Mouse (Mus musculus) intestine, postnatal 0 days (tissue): ENCODE data around the gene Creb3l4. TPM values are rescaled to one million over a fixed set of nuclear protein-coding genes. Genes with fewer than 3 reads are reported as not detected.

Experiments
- ATAC-seq: fragments of 200-750 bp; cut with Nextera tagmentation; 2 replicates; pipeline ENCODE4 v1.8.0; 2017; ENCODE audit warnings: mild to moderate bottlenecking, moderate TSS enrichment, moderate library complexity
- H3K27ac ChIP-seq: fragments of 300-500 bp; sonication (generic); 2 replicates; pipeline ENCODE4 v1.5.1; 2014; ENCODE audit warnings: mild to moderate bottlenecking, low read depth, low read length, moderate library complexity
- H3K27me3 ChIP-seq: fragments of 300-500 bp; sonication (generic); replicated peaks from 2 replicates; pipeline ENCODE4 v1.6.1; 2014; ENCODE audit warnings: low read length, mixed read lengths; ENCODE audit not compliant: control insufficient read depth, insufficient read depth
- H3K36me3 ChIP-seq: fragments of 300-500 bp; sonication (generic); 2 replicates; pipeline ENCODE4 v1.6.1; 2014; ENCODE audit warnings: mild to moderate bottlenecking, moderate library complexity; ENCODE audit not compliant: control insufficient read depth, insufficient read depth
- H3K4me1 ChIP-seq: fragments of 300-500 bp; sonication (generic); replicated peaks from 2 replicates; pipeline ENCODE4 v1.6.1; 2014; ENCODE audit warnings: antibody characterized with exemption, low read length, mixed read lengths; ENCODE audit not compliant: control insufficient read depth, insufficient read depth
- H3K4me2 ChIP-seq: fragments of 300-500 bp; sonication (generic); replicated peaks from 2 replicates; pipeline ENCODE4 v1.6.1; 2014; ENCODE audit warnings: low read depth, mild to moderate bottlenecking, moderate library complexity
- H3K4me3 ChIP-seq: fragments of 300-500 bp; sonication (generic); 2 replicates; pipeline ENCODE4 v1.5.1; 2014; ENCODE audit warnings: low read depth, low read length
- H3K9ac ChIP-seq: fragments of 300-500 bp; sonication (generic); 2 replicates; pipeline ENCODE4 v1.6.1; 2014; ENCODE audit warnings: mild to moderate bottlenecking, low read depth, low read length
- H3K9me3 ChIP-seq: fragments of 300-500 bp; sonication (generic); 2 replicates; pipeline ENCODE4 v1.6.1; 2016; ENCODE audit warnings: mixed run types; ENCODE audit not compliant: control insufficient read depth
- CTCF ChIP-seq: sonication (generic); IDR thresholded peaks from 2 replicates; pipeline ENCODE4 v1.5.1; 2016; ENCODE audit warnings: low read depth, mild to moderate bottlenecking, control low read depth, antibody characterized with exemption, moderate library complexity
- WGBS: fragments of 180-500 bp; shearing (Covaris S2); extraction: QIAGEN DNeasy Blood & Tissue Kit; methylation state at CpG from one replicate; pipeline ENCODE4 v1.1.7; 2014; 5-methylcytosine and 5-hydroxymethylcytosine counted together
- polyA plus RNA-seq: library from polyadenylated mRNA; unstranded; fragments of >200 nt; fragmentation: Nextera tagmentation; extraction: Ambion mirVana; gene quantifications from 2 replicates; pipeline ENCODE4 v1.2.1, GENCODE M21; 2015

Gene Creb3l4
- polyA plus RNA-seq, 1 experiment from 2014 or later: 8.6 TPM

DNA sequence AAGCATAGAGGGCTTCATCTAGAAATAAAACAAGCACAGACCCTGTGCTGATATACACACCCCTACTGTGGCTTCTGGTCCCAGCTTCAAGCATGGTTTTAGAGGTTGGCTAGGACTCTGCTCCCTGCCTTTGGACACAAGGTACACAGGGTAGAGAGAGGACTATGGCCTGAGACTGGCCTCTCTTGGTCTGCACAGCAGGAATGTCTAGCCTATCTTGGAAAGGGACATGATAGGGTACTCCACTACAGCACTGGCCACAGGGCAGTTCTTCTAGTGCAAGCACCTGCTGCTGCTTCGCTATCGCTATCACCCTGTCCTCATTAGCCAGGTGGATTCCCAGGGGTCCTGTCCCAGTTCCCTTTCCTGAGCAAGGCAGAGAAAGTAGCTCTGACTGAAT, 2.1 kb downstream of the Creb3l4 start:
- Histone ChIP-seq H3K4me2 (no peak overlapping the region; the same call in 1 of the 2 replicates), H3K4me1 (peaks cover 5% of the 10 kb centered on the region; the same call in 1 of the 2 replicates), H3K9ac (no peak overlapping the region), H3K4me3 (no peak overlapping the region), H3K9me3 (no peaks in the 10 kb centered on the region), H3K36me3 (peaks cover 3% of the 10 kb centered on the region; the same call in 1 of the 2 replicates), H3K27me3 (no peaks in the 10 kb centered on the region), H3K27ac (no peak overlapping the region)
- 58% methylated on average over 2 of the region's 2 CpGs for WGBS
- ATAC-seq: peak; percentile 63
- TF ChIP-seq CTCF: no peak

GRCm38 (mm10) chr3:90231507-90232333, 11.6 kb downstream of the Creb3l4 start, which contains the start of gene Jtb:
TSS of gene Jtb (plus strand) at chr3:90231597.
- H3K4me1 ChIP-seq: no peaks in the 10 kb centered on the region
- WGBS: under 1% methylated on average over 61 of the region's 61 CpGs
- peak within 1 kb of the TSS; percentile 85 for H3K4me2 ChIP-seq
- H3K4me3 ChIP-seq: peak within 1 kb of the TSS; percentile 63
- peak within 1 kb of the TSS; percentile 85 for H3K27ac ChIP-seq
- no peaks in the 10 kb centered on the region for H3K9me3 ChIP-seq
- H3K27me3 ChIP-seq: no peaks in the 10 kb centered on the region
- peaks cover 20% of the 10 kb centered on the region for H3K36me3 ChIP-seq
- H3K9ac ChIP-seq: peak within 1 kb of the TSS; percentile 73
- ATAC-seq: peak; percentile 96
- 0 out of 2 replicates have a peak, but pooled peaks have one; percentile 14 for TF ChIP-seq CTCF

- no peak for TF ChIP-seq CTCF
- Histone ChIP-seq H3K4me1 (no peaks in the 10 kb centered on the region), H3K27ac (no peak overlapping the region), H3K9ac (no peak overlapping the region), H3K27me3 (no peaks in the 10 kb centered on the region), H3K36me3 (peaks cover 16% of the 10 kb centered on the region), H3K9me3 (no peaks in the 10 kb centered on the region), H3K4me3 (peak overlapping the region; percentile 63), H3K4me2 (peak overlapping the region; percentile 85)
- ATAC-seq: no peak
- 15% methylated on average over 8 of the region's 8 CpGs for WGBS
Measured at GRCm38 (mm10) chr3:90231075-90231474, 12.2 kb downstream of the Creb3l4 start.

GRCm38 (mm10) chr3:90224331-90224730, 19.0 kb downstream of the Creb3l4 start:
- no peak for ATAC-seq

GRCm38 (mm10) chr3:90222941-90223340, 20.4 kb downstream of the Creb3l4 start:
- H3K27ac ChIP-seq: no peak overlapping the region
- TF ChIP-seq CTCF: no peak
- 66% methylated on average over 3 of the region's 3 CpGs for WGBS

More at GRCm38 (mm10) chr3:90224331-90224730, 19.0 kb downstream of the Creb3l4 start:
- Histone ChIP-seq H3K27me3 (no peaks in the 10 kb centered on the region), H3K9me3 (no peaks in the 10 kb centered on the region), H3K36me3 (peaks cover 8% of the 10 kb centered on the region), H3K9ac (no peak overlapping the region), H3K4me1 (no peaks in the 10 kb centered on the region), H3K27ac (no peak overlapping the region), H3K4me2 (no peak overlapping the region), H3K4me3 (no peak overlapping the region)
- WGBS: 78% methylated on average over 10 of the region's 10 CpGs
- peak; percentile 38; the same call in 1 of the 2 replicates for TF ChIP-seq CTCF

GRCm38 (mm10) chr3:90222455-90222854, 20.9 kb downstream of the Creb3l4 start:
- Histone ChIP-seq H3K27ac (no peak overlapping the region), H3K9me3 (no peaks in the 10 kb centered on the region), H3K4me3 (no peak overlapping the region), H3K9ac (no peak overlapping the region), H3K4me1 (no peaks in the 10 kb centered on the region), H3K36me3 (peaks cover 8% of the 10 kb centered on the region), H3K27me3 (no peaks in the 10 kb centered on the region), H3K4me2 (no peak overlapping the region)
- TF ChIP-seq CTCF: no peak
- no peak for ATAC-seq
- 91% methylated on average over 4 of the region's 4 CpGs for WGBS

More at GRCm38 (mm10) chr3:90222941-90223340, 20.4 kb downstream of the Creb3l4 start:
- Histone ChIP-seq H3K27me3 (no peaks in the 10 kb centered on the region), H3K4me2 (no peak overlapping the region), H3K4me3 (no peak overlapping the region), H3K4me1 (no peaks in the 10 kb centered on the region), H3K9ac (no peak overlapping the region), H3K36me3 (peaks cover 8% of the 10 kb centered on the region), H3K9me3 (no peaks in the 10 kb centered on the region)
- ATAC-seq: no peak
